Mouse (Mus musculus) cerebellum, postnatal 25 days (tissue): ENCODE measurements around the gene Capn7.
A peak's percentile ranks its signal among the peaks of the same experiment; 100 is the strongest.

ENCODE experiments used
- DNase-seq, 2 experiments: peaks; one replicate each; pipeline ENCODE4 v3.0.0; 2021; ENCODE audit warnings: mixed read lengths in 2 of 2

Capn7 gene

GRCm38 (mm10) chr14:31336369-31337155 lies at the start of gene Capn7:
Capn7 (plus strand) TSS chr14:31336638.
- DNase-seq: peak; percentile 99 to 100

DNA sequence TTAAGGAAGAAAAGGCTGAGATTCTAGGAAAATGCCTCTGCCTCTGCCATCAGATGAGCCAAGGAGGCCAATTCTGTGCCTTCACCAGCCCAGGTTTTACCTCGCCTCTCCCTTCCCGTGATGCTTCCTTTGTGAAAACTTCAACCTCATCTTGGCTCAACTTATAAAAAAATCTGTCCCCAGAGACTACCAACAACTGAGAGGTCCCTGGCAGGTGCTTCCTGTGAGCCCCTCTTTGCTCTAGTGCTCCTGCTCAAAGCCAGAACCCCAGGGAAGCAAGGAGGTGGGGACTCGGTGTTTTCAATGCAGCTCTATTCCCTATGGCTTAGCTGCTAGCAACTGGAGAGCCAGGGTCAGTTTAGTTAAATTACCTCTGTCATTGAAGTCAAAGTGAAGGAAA lies 23.2 kb upstream of the Capn7 start:
- DNase-seq: no peak

DNA sequence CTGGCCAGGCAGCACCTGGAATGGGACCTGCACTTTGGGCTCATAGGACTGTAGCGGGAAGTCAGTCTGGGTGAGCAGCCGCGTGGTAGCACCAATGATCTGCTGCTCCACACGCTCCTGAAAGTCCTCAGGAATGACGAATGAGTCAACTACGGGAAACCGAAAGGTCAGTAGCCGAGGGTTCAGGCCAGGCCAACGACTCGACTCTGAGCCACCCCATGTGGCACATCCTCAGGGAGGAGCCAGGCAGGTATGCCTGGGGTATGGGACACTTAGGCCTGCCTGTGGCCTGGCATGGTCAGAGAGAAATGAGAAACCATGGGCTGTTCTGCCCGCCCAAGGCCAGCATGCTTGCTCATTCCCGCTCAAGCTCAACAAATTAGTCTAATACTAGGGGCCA lies 19.8 kb upstream of the Capn7 start:
- no peak for DNase-seq

- DNase-seq: no peak
These were observed 18.7 kb upstream of the Capn7 start for GRCm38 (mm10) chr14:31317754-31318153.

DNA sequence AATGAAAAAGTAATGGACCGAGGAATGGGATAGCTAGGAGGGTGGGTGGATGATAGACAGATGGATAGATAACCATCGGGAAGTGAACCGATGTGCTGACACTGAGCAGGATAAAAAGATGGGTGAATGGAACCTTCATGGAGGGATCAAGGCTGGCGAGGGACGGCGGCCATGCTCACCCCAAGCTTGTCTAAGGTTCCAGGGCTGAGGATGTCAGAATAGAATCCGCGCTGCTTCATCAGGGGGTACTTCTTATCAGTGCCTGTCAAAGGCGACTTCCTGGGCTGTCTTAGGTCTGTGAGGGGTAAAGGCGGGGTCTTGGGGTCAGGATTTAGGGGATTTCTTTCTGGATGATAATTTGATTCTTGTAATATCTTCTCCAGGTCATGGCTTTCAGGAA lies 16.9 kb upstream of the Capn7 start:
- DNase-seq: no peak

- DNase-seq: no peak
These were observed 15.3 kb upstream of the Capn7 start for GRCm38 (mm10) chr14:31321181-31321580.

DNA sequence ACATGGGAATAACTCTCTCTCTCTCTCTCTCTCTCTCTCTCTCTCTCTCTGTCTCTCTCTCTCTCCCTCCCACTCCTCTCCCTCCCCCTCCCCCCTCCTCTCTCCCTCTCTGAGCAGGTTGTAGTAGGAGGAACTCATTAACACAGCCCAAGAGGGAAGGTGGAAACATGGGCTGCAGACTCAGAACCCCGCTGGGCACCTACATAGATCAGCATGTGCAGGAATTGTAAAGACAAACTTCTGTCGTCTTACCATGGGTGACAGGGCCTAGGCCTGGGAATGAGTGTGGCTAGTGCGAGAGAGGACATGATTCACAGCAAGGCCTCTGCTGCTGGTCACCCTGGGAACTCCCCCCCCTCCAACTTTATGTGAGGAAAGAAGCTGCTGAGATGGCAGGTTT lies 14.2 kb upstream of the Capn7 start:
- no peak for DNase-seq

DNA sequence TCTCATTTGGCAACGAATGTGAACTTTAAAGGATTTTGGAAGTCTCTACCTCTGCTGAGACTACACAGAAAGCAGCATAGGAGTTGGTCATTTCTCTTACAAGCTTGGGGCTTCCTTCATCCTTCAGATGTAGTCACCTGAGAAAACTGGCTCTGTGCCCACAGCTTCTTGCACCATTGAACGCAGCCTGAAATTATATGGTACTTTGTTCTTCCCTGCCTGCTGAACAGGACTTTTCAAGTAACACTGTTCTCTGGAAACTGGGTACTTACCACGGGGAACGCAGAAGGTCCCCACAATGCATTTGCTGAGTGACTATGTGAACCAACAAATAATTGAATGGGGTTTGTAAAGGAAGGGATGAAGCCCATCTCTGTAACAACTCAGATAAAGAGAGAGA lies 13.2 kb upstream of the Capn7 start:
- no peak for DNase-seq

DNA sequence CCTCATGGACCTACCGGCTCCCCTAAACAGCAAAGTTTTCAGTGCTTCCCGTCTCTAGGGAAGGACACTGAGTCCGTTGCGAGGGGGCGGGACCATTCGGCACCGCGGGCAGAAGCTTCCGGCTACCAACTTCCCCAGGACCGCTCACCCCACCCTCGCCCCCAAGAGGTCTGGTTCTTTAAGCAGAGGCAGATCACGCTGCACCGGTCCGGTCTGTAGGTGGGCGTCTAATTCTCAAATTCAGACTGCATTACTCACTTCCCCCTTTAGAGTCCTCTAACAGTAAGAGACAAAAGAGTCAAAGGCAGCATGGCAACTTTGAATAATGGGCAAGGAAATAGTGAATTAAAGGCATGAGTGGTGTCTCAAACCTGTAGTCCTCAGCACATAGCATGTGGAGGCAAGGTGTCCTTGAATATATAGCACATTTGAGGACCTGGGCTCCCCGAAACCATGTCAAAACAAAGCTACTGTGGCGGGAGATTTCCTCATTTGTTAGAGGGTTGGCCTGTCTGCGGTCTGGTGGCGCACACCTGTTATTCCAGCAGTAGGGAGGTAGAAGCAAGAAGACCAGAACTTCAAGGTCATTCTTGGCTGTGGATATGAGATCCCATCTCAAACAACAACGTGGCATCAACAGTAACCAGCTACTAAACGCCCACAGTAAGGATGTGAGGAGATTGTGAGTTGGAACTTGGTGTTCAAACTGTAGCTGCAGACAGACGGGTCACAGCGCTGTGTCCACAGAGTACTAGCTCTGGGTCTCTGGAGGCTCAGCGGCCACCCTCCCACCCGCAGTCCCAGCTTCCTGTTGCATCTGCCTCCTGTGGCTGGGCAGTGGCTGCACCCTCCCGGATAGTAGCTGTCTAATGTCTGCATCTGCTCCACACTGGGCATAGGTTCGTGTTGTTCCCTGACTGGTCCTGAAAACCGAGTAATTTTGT lies 12.3 kb upstream of the Capn7 start, which contains the start of gene Dnah1:
Dnah1 (minus strand) TSS at position 48 of the 944 bp plus-strand sequence.
- DNase-seq: no peak

- no peak for DNase-seq
These were observed 11.6 kb upstream of the Capn7 start for GRCm38 (mm10) chr14:31324851-31325250.

GRCm38 (mm10) chr14:31325551-31325950 lies 10.9 kb upstream of the Capn7 start:
- DNase-seq: no peak

- DNase-seq: no peak
These were observed 9.7 kb upstream of the Capn7 start for GRCm38 (mm10) chr14:31326770-31327169.

DNA sequence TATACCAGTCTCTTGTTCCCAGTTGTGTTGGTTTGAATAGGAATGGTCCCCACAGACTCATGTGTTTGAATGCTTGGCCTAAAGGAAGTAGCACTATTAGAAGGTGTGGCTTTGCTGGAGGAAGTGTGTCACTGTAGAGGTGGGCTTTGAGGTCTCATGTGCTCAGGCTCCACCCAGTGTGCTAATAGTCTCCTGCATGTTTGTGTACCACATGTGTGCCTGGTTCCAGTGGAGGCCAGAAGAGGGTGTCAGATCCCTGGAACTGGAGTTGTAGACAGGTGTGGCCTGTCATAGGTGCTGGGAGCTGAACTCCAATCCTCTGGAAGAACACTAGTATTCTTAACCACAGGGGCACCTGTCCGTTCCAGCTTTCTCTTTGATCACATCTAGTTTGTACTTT lies 9.2 kb upstream of the Capn7 start:
- DNase-seq: no peak

DNA sequence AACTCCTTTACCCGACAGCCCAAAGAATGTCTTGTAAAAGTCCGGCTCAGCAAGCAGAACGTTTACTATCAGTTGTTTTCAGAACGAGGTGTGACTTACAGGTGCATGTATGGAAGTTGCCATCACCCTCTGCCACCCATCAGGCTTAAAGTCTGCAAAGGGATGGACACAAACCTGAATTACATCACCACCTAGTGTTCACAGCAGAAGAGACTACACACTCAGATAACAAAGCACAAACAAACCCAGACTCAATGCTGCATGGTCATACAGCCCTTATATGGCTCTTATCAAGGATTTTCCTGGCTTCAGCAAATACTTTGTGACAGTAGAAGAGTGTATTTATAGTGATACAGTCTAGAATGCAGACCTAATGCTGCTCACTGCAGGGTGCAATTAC lies 8.8 kb upstream of the Capn7 start:
- DNase-seq: no peak

DNA sequence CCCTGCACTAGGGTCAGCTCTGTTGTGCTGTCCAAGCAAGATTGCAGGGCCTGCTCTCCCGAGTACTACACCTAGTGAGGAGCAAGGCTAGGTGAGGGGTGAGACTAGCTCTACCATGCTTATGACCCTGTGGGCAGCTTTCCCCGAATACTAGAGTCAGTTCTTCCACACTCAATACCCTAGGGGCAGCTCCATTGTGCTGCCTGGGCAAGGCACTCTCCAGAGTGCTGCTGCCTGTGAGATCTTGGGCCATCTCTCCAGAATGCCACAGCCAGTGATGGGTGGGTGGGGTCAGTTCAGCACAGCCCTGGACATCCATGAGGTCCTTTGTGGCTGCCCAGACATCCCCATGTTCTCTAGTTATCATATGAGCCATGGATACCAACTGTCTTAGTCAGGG lies 6.7 kb upstream of the Capn7 start:
- DNase-seq: no peak

GRCm38 (mm10) chr14:31330957-31331356 lies 5.5 kb upstream of the Capn7 start:
- DNase-seq: no peak

DNA sequence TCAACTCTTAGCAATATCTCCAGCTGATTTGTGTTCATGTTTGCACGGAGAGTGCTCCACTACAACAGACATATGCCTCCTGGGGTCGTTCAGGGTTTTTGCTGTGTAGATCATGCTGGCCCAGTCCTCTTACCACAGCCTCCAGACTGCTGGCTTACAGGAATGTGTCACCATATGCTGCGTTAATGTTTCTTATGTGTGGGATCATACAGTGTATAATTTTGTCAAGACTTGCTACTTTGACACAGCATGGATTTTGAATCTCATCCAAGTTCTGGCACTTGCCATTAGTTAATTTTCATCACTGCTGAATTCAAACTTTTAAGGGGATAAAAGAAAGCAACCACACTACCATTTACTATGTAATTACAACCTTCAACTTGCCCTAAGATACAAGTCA lies 673 bp upstream of the Capn7 start:
- peak; percentile 9 to 15 for DNase-seq

- no peak for DNase-seq
These were observed 968 bp downstream of the Capn7 start for GRCm38 (mm10) chr14:31337406-31337805.

DNA sequence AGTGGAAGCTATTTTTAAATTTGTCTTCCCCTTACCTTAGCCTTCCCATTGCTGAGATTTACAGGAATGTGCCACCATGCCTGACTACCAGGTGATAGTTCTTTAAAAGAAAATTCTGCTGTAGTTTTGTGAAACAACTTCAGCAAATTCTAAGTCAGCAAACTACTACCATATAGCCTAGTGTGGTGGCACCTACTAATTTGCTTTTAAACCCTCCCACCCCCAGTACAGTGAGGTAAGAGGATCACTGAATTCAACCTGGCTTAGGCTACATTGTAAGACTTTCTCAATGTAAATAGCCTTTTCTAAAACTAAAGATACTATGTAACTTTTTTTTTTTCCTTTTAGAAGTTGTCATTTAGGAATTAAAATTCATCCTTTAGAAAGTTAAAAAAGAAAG lies 1.5 kb downstream of the Capn7 start:
- no peak for DNase-seq

- DNase-seq: no peak
These were observed 6.8 kb downstream of the Capn7 start for GRCm38 (mm10) chr14:31343241-31343640.

DNA sequence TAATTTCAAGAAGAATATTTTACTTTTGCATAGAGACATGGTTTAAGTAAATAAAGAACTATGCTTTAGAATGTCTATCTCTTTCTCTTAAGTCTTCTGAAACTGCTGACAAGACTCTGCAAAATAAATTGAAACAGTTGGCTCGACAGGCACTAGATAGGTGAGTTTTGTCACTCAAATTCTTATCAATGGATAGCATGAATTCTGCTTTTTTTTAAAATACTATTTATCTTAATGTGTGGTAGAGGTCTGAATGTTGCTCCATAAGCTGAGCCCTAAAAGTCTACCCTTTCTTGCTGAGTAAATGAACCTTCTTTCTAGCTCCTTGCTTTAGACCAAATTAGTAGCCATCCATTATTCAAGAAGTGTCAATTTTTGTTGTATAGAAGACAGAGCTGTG lies 8.9 kb downstream of the Capn7 start:
- DNase-seq: no peak

- DNase-seq: no peak
These were observed 25.8 kb downstream of the Capn7 start for GRCm38 (mm10) chr14:31362236-31362635.

DNA sequence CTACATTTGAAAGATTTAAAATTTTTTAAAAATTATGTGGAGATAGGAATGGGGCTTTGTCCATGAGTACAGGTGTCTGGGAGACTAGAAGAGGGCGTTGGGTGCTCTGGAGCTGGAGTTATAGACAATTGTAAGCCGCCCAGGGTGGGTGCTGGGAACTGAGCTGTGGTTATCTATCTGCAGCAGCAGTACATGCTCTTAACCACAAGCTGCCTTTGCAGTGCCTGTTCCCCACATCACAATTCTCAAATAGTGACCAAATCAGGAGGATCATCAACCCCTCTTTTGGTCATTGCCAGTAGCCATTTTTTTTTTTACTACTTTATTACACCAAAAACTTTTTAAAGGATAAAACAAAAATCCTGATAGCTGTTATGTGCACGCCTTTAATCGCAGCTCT lies 28.2 kb downstream of the Capn7 start:
- DNase-seq: no peak

DNA sequence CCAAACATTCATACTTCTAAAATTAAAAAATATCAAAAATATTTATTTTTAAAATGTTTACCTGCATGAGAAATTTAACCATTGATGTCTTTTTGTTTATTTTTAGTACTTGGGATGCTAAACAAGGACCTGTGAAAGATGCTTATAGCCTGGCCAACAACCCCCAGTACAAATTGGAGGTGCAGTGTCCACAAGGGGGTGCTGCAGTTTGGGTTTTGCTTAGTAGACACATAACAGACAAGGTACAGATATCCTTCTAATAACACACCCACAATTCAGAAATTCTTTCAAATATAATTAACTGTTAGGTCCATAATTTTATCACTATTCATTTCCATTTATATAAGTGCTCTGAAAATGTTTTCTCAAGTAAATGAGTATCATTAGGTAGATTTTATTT lies 28.9 kb downstream of the Capn7 start:
- peak; percentile 85 to 92 for DNase-seq
